Mouse (Mus musculus) limb, embryonic 14.5 days (tissue): ENCODE data around the gene Gm17087. TPM values are rescaled to one million over a fixed set of nuclear protein-coding genes. Genes with fewer than 3 reads are reported as not detected.

Experiments
- ATAC-seq: fragments of 200-750 bp; cut with Nextera tagmentation; 2 replicates; pipeline ENCODE4 v1.8.0; 2017; ENCODE audit warnings: low read depth, moderate number of reproducible peaks, moderate TSS enrichment; ENCODE audit not compliant: low FRiP score
- DNase-seq: peaks from one replicate; pipeline ENCODE4 v3.0.0-alpha.2; 2015; ENCODE audit warnings: low spot score
- H3K27ac ChIP-seq: fragments of 300-500 bp; sonication (generic); replicated peaks from 2 replicates; pipeline ENCODE4 v1.5.1; 2014; ENCODE audit warnings: low read depth, mild to moderate bottlenecking, low read length, moderate library complexity, mixed read lengths
- H3K27me3 ChIP-seq: fragments of 300-500 bp; sonication (generic); 2 replicates; pipeline ENCODE4 v1.6.1; 2014; ENCODE audit warnings: low read length, mixed read lengths; ENCODE audit not compliant: control insufficient read depth, insufficient read depth
- H3K36me3 ChIP-seq: fragments of 300-500 bp; sonication (generic); 2 replicates; pipeline ENCODE4 v1.6.1; 2014; ENCODE audit warnings: mild to moderate bottlenecking, low read length, moderate library complexity, mixed read lengths; ENCODE audit not compliant: control insufficient read depth, insufficient read depth
- H3K4me1 ChIP-seq: fragments of 300-500 bp; sonication (generic); 2 replicates; pipeline ENCODE4 v1.6.1; 2014; ENCODE audit warnings: antibody characterized with exemption, low read length, mixed read lengths; ENCODE audit not compliant: control insufficient read depth, insufficient read depth
- H3K4me2 ChIP-seq: fragments of 300-500 bp; sonication (generic); replicated peaks from 2 replicates; pipeline ENCODE4 v1.6.1; 2014; ENCODE audit warnings: low read depth, mild to moderate bottlenecking, low read length, moderate library complexity; ENCODE audit not compliant: severe bottlenecking
- H3K4me3 ChIP-seq: fragments of 300-500 bp; sonication (generic); replicated peaks from 2 replicates; pipeline ENCODE4 v1.5.1; 2014; ENCODE audit warnings: low read length
- H3K9ac ChIP-seq: fragments of 300-500 bp; sonication (generic); 2 replicates; pipeline ENCODE4 v1.6.1; 2014; ENCODE audit warnings: mild to moderate bottlenecking, low read depth, low read length, moderate library complexity; ENCODE audit not compliant: severe bottlenecking
- H3K9me3 ChIP-seq: fragments of 300-500 bp; sonication (generic); 2 replicates; pipeline ENCODE4 v1.6.1; 2016; ENCODE audit warnings: low read length; ENCODE audit not compliant: control insufficient read depth
- POLR2A ChIP-seq: fragments of 200-500 bp; IDR thresholded peaks from 2 replicates; pipeline ENCODE4 v1.8.0; 2012; ENCODE audit warnings: inconsistent platforms, mild to moderate bottlenecking, moderate library complexity, borderline replicate concordance; ENCODE audit not compliant: insufficient read depth, insufficient read length; ENCODE audit errors: extremely low read depth
- WGBS: fragments of 180-500 bp; shearing (Covaris S2); extraction: QIAGEN DNeasy Blood & Tissue Kit; methylation state at CpG from one replicate; pipeline ENCODE4 v1.1.7; 2014; 5-methylcytosine and 5-hydroxymethylcytosine counted together
- polyA plus RNA-seq, 2 experiments: library from polyadenylated mRNA; depleted of rRNA in 1 of 2; stranded (reverse) in 1 of 2; unstranded in 1 of 2; fragments of >200 nt; fragmentation: Nextera tagmentation in 1 of 2; extraction: Ambion mirVana in 1 of 2; gene quantifications; 2 replicates each; pipeline versions ENCODE4 v1.2.1 to v1.2.3; 2012 to 2014

The Gm17087 gene
- polyA plus RNA-seq, 2 experiments: not detected

DNA sequence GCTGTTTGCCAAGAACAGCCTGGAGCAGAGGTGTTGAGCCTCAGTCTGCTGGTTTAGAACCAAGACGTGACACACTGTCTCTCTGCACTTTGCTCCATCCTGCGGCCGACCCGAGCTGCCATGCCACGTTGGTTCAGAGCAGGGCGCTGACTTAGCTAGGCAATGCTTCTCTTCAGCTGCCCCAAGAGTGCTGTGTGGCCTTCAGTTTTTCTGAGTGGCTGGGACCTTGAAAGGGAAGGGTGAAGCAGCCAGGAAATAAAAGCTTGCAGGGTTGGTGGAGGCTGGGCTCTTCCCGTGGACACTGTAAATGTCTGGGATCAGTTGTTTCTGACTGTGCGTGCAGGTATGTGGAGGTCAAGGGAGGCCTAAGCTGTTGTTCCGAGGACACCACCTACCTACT, 20.4 kb downstream of the Gm17087 start:
- WGBS: 80% methylated on average over 9 of the region's 9 CpGs
- no peak for TF ChIP-seq POLR2A
- H3K27ac ChIP-seq: no peak overlapping the region
- no peak overlapping the region for H3K9ac ChIP-seq
- ATAC-seq: no peak
- DNase-seq: no peak
- H3K4me1 ChIP-seq: peaks cover 7% of the 10 kb centered on the region; the same call in 1 of the 2 replicates
- H3K4me3 ChIP-seq: no peak overlapping the region
- H3K36me3 ChIP-seq: no peaks in the 10 kb centered on the region
- no peaks in the 10 kb centered on the region for H3K27me3 ChIP-seq
- no peaks in the 10 kb centered on the region for H3K9me3 ChIP-seq
- H3K4me2 ChIP-seq: no peak overlapping the region

DNA sequence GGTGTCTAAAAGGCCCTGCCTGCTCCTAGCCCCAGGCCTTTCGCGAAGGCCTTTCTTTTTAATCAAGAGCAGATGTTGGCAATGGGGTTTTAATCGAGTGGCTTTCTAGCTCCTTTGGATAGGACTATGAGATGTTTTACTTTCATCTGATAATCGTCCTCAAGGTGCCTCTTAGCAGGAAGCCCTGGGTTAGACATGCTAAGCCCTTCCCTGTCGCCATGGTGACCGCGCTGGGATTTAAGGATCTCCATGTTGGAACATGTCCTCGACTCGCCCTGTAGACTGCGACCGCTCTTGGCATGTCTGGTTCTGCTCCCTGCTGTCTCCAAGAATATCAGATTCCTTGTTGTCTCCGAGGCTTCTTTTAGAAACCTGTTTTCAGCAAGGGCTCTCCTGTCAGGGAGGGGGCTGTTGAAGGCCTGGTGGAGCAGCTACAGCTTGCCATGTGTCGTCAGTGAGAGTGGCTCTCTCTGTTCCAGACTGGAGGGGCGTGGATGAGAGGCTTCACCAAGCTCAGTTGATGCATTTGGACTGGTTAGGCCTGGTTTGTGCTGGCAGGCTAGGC, 24.7 kb downstream of the Gm17087 start:
- no peak for TF ChIP-seq POLR2A
- H3K27me3 ChIP-seq: no peaks in the 10 kb centered on the region
- DNase-seq: peak; percentile 25
- no peak overlapping the region for H3K9ac ChIP-seq
- H3K4me1 ChIP-seq: peaks cover 7% of the 10 kb centered on the region; the same call in 1 of the 2 replicates
- no peak overlapping the region for H3K4me2 ChIP-seq
- WGBS: 27% methylated on average over 14 of the region's 14 CpGs
- H3K36me3 ChIP-seq: no peaks in the 10 kb centered on the region
- peak; percentile 34; the same call in 1 of the 2 replicates for ATAC-seq
- H3K9me3 ChIP-seq: no peaks in the 10 kb centered on the region
- H3K27ac ChIP-seq: no peak overlapping the region
- no peak overlapping the region for H3K4me3 ChIP-seq

DNA sequence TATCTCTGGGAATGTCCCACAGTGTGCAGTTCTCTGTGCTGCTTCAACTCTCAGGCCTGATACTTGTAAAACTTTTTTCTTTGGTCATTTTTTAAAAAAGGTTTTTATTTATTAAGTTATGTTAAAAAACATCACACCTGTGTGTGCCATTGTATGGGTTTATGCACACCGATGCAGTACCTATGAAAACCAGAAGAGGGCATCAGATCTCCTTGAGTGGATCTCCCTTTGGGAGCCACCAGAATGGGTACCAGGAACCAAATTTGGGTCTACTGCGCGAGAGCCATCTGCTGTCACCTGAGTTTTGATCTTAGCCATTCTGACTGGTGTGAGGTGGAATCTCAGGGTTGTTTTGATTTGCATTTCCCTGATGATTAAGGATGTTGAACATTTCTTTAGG, 28.6 kb downstream of the Gm17087 start:
- Histone ChIP-seq H3K27ac (no peak overlapping the region), H3K9ac (no peak overlapping the region), H3K4me1 (peaks cover 7% of the 10 kb centered on the region; the same call in 1 of the 2 replicates), H3K27me3 (no peaks in the 10 kb centered on the region), H3K4me2 (no peak overlapping the region), H3K4me3 (no peak overlapping the region), H3K9me3 (no peaks in the 10 kb centered on the region), H3K36me3 (no peaks in the 10 kb centered on the region)
- DNase-seq (no peak), ATAC-seq (no peak)
- 74% methylated on average over 3 of the region's 3 CpGs for WGBS
- TF ChIP-seq POLR2A: no peak

DNA sequence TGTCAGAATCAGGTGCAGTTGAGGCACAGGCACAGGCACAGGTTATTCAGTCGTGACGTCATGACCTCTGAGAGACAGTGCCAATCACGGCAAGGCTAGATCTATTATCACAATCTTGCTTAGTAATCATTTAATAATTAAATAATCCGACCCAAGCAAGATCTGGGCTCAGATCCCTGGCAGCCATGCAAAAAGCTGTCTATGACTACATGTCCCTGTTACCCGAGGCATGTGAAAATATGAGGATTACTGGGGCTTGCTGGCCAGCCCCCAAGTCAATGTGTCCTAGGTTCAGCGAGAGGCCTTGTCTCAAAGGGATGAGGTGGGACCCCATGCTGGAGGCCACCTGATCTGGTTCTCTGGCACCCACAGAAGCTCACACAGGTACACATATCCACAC, 30.2 kb downstream of the Gm17087 start:
- no peak for ATAC-seq
- no peaks in the 10 kb centered on the region for H3K27me3 ChIP-seq
- H3K27ac ChIP-seq: no peak overlapping the region
- H3K4me3 ChIP-seq: no peak overlapping the region
- H3K9me3 ChIP-seq: no peaks in the 10 kb centered on the region
- WGBS: 77% methylated on average over 6 of the region's 6 CpGs
- DNase-seq: no peak
- no peak for TF ChIP-seq POLR2A
- no peak overlapping the region for H3K4me2 ChIP-seq
- 0 out of 2 replicates have a peak, but pooled peaks cover under 1% of the 10 kb centered on the region for H3K4me1 ChIP-seq
- H3K36me3 ChIP-seq: no peaks in the 10 kb centered on the region
- H3K9ac ChIP-seq: no peak overlapping the region

DNA sequence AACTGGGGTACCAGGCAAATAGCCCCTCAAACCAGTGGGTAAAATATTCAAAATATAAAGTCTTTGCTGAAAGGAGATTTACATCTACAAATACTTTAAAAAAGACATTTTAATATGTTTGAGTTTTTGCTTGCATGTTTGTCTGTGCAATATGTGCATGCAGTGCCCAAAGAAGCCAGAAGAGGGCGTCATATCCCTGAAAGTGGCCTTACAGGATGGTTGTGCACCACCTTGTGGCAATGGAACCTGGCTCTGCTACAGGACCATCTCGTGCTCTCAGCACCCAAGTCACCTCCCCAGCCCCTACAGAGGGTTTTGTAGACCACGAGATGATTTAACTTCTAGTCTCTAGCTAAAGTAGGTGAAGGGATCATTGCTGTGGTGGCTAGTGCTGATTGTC, 32.9 kb downstream of the Gm17087 start:
- Histone ChIP-seq H3K9ac (no peak overlapping the region), H3K27me3 (no peaks in the 10 kb centered on the region), H3K4me1 (no peaks in the 10 kb centered on the region), H3K36me3 (no peaks in the 10 kb centered on the region), H3K4me2 (no peak overlapping the region), H3K9me3 (no peaks in the 10 kb centered on the region), H3K27ac (no peak overlapping the region), H3K4me3 (no peak overlapping the region)
- no peak for TF ChIP-seq POLR2A
- 42% methylated on average over 3 of the region's 3 CpGs for WGBS
- no peak for DNase-seq
- no peak for ATAC-seq
